Mouse (Mus musculus): Measurements from ENCODE around the gene Mkks. TPM values are rescaled to one million over a fixed set of nuclear protein-coding genes. Genes with fewer than 3 reads are reported as not detected.
"Not testable (repeated sequence)": the region's sequence is repeated elsewhere in the genome, so short reads cannot be mapped to it uniquely, and the experiment has no call there.

Gene Mkks
- total RNA-seq (2021): 10 to 100 TPM; 22.8 to 23.3 TPM
- long read RNA-seq, experiment 1, transcript Mkks-202 (6 exons, 3,178 nt): major isoform, 18 of 29 reads
- long read RNA-seq, experiment 1, partial matches to known transcripts: 4 of 29 reads
- long read RNA-seq, experiment 1, other reads (novel, unspliced or antisense): 6 of 29 reads
- long read RNA-seq, experiment 2, transcript Mkks-202 (6 exons, 3,178 nt): major isoform, 10 of 13 reads
- long read RNA-seq, experiment 2, partial matches to known transcripts: 2 of 13 reads
- long read RNA-seq, experiment 2, other reads (novel, unspliced or antisense): 1 of 13 reads

DNA sequence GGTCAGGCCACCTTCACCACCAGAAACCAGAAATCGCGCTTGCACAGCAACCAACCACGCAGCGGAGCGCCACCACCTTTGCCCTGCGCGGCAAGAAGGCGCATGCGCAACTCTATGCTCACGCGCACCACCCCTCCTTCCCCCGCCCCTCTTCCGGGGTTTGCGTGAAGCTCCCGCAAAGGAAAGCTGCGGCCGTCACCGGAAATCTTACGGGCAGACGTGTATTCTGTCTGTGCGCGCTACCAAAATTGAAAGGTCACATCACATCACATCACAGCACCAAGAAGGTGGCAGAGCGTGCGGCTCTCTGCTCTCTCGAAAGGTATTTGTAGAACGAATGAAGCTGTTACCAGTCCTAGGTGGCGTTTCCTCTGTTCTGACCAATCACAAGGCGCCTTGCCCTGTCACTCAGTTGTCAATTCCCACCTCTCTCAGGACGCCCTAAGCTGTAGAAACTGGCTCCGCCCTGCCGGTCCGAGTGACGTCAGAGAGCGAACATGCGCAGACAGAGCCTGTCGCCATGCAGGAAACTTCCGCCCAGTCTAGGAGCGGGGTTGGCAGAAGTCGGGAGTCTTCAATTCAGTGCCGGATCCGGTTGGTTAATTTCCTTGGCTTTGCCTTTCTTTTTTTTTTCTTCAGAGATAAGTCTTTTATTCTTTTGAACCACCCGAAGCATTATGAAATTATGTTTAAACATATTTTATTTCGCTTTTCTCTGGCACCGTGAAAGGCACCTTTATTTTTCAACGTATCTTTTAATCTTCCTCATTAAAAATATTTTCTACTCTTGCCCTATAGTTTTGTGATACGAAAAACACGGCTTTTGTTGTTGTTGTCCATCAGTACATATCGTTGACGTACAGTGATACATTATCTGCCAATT, at the start of gene Mkks, which contains the start of the genes Slx4ip and AL731706.1:
Mkks (minus strand) TSS at position 322 of the 883 bp plus-strand sequence.
Slx4ip (plus strand) TSS at position 151 of the 883 bp plus-strand sequence.
AL731706.1 (minus strand) TSS at position 322 of the 883 bp plus-strand sequence.
- DNase-seq: peak; percentile 99

DNA sequence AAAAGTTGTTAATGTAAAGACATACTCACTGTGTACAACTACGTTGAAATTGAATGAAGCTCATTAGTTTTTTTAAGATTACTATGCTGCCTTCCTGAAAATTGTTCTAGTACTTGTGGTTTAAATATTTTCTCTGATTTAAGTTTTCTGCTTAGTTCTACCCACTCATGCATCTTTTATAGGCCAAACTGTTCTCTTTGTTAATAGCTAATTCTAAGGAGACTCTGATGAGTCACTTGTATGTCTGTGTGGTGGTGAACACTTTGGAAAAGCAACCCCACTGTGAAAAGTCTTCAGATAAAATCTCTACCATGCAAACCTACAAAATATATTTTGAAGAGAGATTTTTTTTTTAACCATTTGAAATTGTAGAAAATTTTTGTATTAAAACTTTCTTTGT, 47.1 kb upstream of the Mkks start:
- DNase-seq: no peak

DNA sequence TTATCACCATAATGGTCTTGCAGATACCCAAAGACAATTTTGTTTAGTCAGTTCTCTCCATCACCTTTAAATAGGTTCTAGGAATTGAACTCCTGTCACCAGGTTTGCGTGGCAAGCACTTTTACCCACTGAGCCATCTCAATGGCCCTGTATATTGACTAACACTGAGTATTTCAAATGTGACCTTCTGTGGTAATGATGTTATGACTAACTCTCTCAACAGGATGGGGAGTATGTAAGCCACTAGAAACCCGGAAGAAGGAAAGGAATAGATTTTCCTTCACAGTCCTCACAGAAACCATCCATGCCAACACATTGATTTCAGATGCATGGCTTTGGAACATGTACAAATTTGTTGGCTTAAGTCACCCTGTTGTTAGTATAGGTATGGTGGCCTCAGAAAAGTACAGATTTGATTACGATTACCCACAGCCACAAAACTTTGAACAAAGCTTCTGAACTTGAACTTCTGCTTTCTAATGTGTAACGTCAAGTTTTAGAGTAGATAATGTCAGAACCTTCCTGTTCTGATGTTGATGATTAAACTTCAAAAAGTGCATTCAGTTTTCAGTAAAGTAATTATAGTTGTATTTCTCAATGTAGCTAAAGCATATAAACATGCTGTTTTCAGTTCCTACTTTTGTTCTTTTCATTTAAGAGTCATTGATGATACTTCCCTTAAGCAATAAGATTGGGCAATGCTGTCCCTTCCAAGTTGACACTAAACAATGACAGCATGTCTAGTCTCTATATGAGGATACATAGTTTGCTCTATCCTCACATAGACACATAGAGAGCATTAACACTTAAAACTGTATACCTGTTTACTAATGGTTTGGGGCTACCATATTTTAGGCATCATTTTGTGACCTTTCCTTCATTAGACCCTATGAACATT, 45.5 kb upstream of the Mkks start:
- no peak for DNase-seq

DNA sequence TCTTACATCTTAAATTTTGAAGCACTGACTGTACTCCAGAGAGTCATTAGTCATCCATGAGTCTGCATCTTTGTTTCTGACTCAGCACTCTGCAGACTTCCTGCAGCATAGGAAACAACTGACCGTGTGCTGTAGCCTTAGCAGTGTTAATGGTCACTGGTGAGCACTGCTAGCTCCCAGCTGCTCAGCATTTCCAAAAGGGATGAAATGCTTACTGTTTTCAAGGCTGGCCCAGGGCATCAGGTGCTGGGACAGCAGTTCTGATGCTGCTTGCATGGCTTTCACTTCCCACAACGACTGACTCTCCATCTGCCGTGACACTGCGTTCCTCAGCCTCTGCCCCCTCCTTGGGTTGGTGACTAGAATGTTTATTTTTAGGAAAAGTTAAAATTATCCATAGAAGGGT, 29.8 kb upstream of the Mkks start:
- DNase-seq: peak; percentile 44

DNA sequence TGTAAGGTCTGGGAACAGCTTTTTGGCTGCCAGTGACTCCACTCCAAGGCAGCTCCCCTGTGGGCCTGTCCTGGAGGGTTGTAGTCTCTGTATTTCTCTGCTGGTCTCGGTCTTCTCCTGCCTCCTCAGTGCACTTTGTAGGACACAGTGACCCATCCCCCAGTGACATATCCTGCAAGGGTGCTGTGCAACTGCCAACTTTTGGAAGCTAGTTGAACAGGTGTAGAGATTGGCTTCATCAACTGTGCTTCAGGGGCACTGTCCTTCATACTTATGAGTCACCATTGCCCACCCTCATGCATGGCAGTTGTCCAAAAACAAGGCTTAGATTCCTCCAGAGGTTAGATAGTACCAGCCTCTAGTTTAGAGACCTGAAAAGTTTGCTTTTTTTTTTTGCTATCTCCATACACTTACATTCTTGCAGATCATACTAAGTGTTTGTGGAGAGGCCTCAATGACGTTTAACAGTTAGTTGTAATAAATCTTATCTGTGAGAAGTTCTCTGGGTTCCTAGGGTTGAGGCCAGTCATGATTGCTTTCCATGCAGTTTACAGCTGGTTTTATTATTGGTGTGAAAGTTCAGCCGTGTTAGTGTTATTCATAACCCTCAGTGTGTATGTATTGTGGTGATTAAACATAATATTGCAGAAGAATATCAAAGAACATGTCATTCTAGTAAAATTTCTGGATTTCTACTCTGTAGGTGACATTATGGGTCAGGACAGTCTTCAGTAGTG, 29.2 kb upstream of the Mkks start:
- peak; percentile 7 for DNase-seq

DNA sequence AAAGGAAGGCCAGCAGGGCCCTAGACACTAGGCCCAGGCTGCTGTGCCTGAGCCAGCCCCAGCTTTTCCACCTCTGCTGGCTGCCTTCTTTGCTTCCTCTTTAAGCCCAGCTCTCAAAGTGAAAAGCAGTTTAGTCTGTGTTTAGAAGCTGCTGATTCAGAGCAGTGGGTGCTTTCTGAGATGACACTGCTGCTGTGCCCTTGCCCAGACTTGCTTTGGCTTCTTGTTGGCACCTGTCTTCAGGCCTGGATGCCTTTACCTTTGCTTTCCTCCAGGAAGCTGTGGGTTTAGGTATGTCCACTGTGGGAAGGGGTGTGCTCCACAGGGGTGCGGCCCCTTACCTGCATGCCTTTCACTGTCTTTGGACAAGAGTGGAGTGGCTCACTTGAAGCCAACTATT, 28.2 kb upstream of the Mkks start:
- no peak for DNase-seq

DNA sequence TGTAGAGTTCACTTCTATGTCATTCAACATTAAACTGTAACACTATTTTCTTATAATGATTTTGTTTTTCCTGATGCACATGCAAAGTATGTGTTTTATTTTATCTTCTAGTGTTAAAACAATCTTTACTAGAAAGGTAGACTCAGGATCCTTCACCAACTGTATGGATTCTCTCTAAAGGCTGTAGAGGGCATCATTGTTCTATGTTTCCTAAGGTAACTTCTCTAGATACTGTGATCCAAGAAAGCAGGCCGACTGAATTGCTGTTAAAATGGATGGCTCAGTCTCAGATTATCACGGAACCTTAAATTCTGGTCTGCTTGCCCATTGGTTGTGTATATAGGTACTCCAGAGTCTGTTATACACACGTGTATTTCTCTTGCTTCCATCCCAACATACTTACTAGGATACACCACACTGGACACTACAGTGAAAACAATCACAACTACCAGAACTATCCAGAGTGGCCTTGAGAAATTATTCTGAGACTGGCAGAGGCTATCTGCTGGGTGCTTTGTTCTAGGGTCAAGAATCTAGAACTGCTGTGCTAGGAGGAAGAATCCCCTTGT, 23.2 kb upstream of the Mkks start:
- no peak for DNase-seq

DNA sequence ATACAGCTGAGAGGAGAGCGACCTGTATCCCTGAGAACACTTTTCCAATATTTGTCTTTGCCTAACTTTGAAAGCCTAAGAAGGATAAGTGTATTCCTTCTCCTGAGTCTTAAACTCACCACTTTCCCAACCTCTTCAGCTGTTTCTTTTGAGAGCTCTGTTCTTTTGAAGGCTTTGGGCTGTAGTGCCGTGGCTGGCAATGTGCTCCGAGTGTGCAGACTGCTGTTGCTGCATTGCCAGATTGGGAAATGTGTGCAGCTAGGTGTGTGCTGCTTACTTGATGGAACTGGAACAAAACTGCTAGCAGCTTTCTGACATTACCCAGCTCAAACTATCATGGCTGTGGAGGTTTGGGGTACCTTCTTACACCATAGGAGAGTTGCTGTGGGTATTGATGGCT, 21.8 kb upstream of the Mkks start:
- no peak for DNase-seq

DNA sequence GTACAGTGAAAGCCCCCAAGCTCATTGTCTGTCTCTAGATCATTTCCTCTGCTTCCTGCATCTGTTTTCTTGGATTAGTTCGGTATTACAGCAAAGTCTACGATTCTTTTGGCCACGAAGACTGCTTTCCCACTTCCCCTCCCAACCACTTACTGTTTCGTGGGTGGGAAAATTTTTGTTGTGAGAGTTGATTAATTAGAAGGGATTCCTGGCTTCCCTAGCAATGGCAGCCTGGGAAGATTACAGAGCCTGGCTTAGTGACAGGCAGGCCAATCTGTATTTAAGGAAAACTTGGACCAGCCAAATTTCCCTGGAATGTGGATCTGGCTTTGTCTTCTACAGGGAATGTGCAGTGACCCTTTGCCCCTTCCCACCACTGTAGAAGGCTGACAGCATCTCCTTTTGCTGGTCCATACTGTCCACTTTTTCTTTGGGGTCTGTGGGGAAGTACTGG, 20.8 kb upstream of the Mkks start:
- no peak for DNase-seq

DNA sequence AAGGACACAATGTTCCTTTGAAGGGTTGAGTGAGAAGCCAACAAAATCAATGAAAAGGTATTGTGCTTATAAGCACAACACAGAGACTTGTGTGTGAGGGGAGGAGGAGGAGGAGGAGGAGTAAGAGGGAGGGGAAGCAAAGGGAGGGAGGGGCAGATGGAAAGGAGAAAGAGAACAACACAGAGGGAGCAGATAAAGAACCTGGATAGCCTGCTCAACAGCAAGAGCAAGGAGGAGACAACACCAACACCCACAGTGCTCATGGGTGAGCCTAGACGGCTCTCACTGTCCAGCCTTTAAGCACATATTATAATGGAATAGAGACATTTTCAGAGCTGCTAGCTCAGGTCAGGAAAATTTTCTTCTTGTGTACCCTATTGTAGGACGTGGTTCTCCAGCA, 18.1 kb upstream of the Mkks start:
- DNase-seq: no peak

DNA sequence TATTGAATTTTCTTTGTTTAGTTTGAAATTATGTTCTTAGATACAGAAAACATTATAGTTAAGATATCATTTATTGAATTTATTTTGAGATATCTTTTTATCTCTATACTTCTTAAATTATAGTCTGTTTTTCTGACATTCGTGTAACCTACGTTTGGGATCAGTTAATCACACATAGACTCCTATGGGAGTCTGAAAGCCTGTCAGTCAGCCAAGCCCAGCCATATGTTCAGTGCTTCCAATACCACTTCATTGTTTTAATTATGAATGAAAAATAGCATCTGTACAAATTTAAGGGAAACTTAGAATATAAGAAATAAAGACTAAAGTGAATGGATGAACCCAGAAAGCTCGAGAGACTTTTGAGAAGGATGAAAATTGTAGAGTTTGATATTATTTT, 17.4 kb upstream of the Mkks start:
- DNase-seq: no peak

DNA sequence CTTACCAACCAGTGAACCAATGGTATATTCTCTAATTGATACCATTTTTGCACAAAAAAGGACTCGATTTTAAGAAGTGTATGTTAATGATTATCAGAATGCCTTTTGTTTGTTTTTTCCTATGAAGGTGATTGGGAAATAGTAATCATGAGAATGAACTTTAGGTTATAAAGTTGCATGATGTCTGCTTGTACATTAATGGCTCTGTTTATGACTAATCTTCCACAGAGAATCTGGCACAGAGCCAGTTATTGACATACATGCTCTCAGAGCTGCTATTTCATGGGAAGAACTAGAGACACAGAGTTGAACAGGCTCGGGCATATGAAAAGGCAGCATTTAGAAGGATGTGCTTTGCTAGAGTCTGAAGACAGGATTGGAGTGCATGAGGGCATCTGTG, 4.9 kb upstream of the Mkks start:
- no peak for DNase-seq

DNA sequence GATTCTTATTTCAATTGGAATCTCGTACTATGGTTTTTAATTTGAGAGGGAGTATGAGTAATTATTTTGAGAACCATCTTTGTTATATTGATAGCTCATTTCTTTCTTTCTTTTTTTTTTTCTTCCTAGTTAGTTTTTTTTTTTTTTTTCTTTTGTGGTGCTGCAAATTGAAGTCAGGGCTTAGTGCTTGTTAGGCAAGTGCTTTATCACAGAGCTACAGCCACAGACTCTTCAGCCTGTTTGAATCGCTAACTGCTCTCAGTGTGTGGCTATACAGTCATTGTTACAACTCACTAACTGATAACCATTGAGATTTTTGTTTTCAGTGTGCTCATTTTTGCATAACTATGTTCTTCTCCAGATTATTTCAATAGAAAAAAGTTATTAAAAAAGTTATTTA, 3.3 kb upstream of the Mkks start:
- no peak for DNase-seq

DNA sequence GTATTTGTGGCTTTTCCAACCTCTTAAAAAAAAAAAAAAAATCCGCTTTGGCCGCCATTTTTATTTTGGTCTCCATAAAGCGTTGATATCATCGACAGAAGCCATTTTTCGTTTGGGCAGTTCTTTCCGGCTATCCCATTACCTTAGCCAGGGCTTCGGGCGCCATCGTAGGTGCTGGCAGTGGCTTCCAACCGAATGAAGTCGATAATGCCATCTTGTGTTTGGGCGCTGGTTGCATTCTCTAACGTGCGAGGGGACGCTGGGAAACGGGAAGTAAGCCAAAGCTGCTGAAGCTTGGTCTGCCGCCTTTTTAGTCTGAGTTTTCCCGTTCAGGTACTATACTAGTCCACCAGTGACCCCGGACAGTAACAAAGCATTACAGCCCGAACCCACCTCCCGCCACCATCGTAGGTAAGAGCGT, 772 bp upstream of the Mkks start:
- DNase-seq: peak; percentile 95

DNA sequence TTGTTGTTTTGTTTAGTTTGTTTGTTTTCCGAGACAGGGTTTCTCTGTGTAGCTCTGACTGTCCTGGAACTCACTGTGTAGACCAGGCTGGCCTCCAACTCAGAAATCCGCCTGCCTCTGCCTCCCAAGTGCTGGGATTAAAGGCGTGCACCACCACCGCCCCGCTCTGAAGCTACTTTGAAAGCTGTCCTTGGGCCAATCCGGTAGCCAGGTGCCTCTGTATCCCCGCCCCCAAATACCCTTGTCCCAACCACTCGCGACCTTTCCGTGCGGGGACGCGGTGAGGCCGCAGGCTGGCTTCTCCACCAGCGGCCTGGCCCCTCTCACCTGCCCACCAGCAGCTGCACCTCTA, 497 bp downstream of the Mkks start:
- not testable (repeated sequence) for DNase-seq

DNA sequence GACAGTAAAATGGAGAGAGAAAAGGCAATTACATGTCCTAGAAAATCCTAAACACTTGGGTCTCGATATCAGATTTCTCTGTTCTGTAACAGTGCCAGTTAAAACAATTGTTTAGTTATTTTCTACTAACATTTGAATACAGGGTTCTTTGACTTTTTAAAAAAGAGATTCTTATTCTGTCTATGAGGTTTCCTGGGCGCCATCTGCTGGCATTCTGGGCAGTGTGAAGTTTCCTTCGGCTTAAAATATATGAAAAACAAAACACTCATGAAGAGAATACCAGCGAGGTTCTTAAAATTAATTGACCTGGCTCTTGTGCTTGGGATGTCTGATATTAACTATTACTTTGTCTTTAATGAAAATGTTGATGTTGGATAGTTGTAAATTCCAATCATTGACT, 4.3 kb downstream of the Mkks start:
- peak; percentile 47 for DNase-seq

DNA sequence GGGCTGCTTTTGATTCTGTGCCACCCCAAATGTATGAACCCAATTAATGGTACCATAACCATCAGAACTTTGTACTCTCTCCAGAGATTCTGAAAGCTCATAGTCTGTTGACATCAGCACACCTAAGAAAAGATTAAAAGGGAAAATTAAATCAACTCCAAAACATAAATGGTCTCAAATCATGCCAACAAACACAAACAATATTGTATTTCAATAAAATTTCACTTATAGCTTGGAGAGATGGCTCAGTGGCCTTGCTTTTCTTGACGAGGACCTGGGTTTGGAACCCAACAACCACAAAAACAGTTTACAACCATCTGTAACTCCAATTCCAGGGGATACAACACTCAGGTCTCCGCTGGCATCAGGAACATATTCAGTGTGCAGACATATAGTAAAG, 5.6 kb downstream of the Mkks start, which contains the start of gene AL731706.2:
AL731706.2 (minus strand) TSS at position 101 of the 400 bp plus-strand sequence.
- no peak for DNase-seq

DNA sequence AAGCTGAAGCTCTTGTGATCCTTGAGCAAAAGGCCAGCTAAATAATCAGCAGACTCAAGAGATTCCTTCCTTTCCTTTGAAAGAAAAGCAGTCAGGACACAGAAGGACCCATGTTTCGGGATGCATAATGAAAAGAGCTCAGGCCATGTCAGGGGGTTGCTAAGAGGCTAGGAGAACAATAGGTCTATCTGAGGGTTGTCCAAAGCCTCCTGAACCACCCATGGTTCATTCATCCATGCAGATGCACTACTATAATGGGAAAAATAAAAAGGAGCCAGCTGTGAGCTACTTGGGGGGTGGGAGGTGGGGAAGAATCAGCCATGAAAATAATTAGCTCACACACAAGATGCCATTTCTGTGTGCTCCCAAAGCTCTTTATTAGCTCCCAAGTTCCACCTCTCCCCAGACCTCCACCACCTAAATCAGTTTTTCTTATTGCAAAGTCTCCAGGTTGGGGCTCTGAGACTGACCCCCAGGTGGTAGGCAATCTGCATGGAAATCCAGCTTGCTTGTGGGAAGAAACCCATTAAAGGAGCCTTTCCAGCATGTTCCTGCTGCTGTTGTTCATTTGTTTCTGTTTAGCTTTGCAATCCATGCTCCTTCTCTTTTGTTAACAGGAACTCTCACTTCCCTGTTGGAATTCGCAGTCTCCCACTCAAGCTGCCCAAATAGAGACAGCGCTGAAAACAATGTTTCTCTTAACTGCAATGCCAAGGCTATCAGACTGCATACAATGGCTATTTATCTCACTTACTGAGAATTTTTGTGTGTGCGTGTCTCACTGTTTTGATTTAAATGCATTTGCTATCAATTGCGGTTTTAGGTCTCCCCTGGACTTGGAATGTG, 36.4 kb downstream of the Mkks start:
- DNase-seq: no peak

DNA sequence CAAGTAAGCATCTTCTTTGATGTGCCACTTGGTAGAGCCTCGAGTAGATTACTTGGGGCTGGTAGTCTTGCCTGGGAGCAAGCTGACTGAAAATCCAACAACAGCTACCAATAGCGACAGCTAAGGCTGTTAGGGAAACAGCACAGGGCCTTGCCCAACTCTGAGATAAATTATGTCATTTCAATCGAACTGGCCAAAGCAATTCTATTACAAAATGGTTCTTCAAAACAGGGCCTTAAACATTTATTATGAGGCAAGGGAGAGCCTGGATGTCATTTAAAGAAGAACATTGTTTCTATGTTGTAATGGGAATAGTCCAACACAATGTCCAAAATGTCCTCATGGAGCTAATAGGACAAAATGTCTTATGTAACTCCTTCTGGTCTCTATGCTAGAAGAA, 40.8 kb downstream of the Mkks start:
- DNase-seq: no peak

DNA sequence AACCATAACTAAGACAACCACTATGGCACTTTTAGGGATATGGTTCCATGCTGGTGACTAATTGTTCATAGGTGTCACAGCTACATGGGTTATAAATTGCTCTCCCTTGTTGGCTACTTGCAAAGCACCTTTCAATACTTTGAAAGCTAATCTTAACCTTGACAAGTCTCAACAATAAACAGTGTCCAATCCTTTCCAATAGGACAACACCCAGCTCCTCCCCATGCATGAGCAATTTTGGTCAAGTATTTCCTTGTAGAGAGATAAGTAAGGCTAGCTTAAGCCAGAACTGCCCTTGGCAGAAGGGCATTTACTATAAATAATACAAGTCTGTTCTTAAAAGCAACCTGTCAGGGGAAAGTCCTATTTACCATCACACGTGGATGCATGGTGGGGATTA, 53.2 kb downstream of the Mkks start:
- DNase-seq: peak; percentile 6

Measured in adrenal gland, postnatal 10 days (tissue).